Mouse (Mus musculus) bone marrow, adult 2 months (tissue): ENCODE measurements at regions not wholly inside any gene's neighbourhood (a gene's known extent, or its start where the extent isn't known, plus 50 kb on each side); places are given as distances from the start of the nearest gene placed in this dataset.

ENCODE experiments used
- H3K27ac ChIP-seq: fragments of 200-500 bp; 2 replicates; pipeline ENCODE4 v1.5.1; 2012; ENCODE audit warnings: low read depth, mild to moderate bottlenecking, control low read depth, inconsistent platforms, low read length; ENCODE audit not compliant: control insufficient read depth, poor library complexity, insufficient read depth
- H3K4me1 ChIP-seq: fragments of 200-500 bp; 2 replicates; pipeline ENCODE4 v1.6.1; 2011; ENCODE audit warnings: low read length; ENCODE audit not compliant: control insufficient read depth, insufficient read depth
- H3K4me3 ChIP-seq: fragments of 200-500 bp; replicated peaks from 2 replicates; pipeline ENCODE3; 2011; ENCODE audit warnings: mild to moderate bottlenecking, low read depth, low read length, control low read depth; ENCODE audit not compliant: control insufficient read depth
- CTCF ChIP-seq: fragments of 200-500 bp; IDR thresholded peaks from 2 replicates; pipeline ENCODE4 v1.5.1; 2011; ENCODE audit warnings: low read length, control low read depth; ENCODE audit not compliant: control insufficient read depth, insufficient read depth
- POLR2A ChIP-seq: fragments of 200-500 bp; IDR thresholded peaks from 2 replicates; pipeline ENCODE4 v1.6.1; 2011; ENCODE audit warnings: low read depth, mild to moderate bottlenecking, control low read depth, low read length, borderline replicate concordance; ENCODE audit not compliant: control insufficient read depth
- WGBS: fragments of 180-500 bp; shearing (Covaris S2); methylation state at CpG from one replicate; pipeline ENCODE4 v1.1.7; 2018; 5-methylcytosine and 5-hydroxymethylcytosine counted together

DNA sequence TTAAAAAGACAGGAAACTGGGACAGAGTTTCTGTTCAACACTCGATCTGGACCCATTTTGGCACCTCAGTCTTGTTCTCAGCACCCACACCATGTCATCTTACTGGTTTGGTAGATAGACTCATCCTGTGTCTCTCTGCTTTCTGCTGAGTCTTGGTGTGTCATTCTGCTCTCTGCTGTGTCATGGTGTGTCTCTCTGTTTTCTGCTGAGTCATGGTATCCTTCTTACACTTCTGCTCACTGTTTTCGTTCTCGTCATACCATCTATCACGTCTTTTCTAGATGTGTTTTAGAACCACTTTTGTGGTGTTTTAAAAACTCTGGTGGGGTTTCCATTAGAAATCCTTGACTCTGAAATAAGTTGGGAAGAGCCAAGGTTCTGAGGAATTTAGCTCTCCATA is 393.7 kb upstream of the Adamts16 start:
- TF ChIP-seq POLR2A (no peak), CTCF (no peak)
- H3K4me1 ChIP-seq = no peaks in the 10 kb centered on the region
- no peak overlapping the region for H3K27ac ChIP-seq
- H3K4me3 ChIP-seq = no peak overlapping the region
- WGBS = 77% methylated on average over 4 of the region's 4 CpGs

DNA sequence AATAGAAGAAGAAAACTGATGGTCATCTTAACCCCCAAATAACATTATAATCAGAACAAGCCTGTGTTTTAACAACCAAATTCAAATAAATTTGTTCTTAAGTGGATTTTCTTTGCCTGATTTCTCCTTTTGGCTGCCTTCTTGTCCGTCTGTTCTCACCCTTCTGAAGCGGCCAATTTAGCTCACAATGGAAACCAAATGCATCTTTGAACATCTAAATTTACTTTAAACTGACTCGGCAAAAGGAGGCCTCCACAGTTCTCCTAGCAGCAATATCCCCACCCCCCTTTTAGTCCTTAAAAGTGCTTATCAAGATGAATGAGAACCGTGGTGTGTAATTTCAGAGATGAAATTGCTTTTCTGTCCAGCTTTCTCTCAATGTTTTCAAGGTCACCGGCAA is 389.6 kb upstream of the Adamts16 start:
- no peak overlapping the region for H3K27ac ChIP-seq
- 76% methylated on average over 5 of the region's 5 CpGs for WGBS
- no peak overlapping the region for H3K4me3 ChIP-seq
- TF ChIP-seq CTCF (no peak), POLR2A (no peak)
- H3K4me1 ChIP-seq = no peaks in the 10 kb centered on the region

DNA sequence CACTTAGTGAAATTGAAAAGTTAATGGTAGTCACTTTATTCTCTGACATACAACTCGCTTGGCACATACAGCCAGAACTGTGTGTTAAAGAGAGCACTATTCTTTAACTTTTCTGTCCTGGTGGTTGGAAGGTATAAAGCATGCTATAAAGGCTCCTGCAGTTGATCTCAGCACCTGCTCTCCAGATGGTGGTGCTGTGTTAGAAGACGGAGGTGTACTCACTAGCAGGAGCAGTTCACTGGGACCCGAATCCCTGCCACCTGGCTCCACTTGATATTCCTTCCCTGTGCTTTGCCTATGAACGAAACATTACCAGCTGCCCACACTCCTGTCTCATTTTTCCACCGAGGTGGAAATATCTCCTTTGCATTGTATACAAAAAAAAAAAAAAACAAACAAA is 373.2 kb upstream of the Adamts16 start:
- no peak overlapping the region for H3K4me3 ChIP-seq
- TF ChIP-seq CTCF (no peak), POLR2A (no peak)
- 68% methylated on average over 5 of the region's 5 CpGs for WGBS

DNA sequence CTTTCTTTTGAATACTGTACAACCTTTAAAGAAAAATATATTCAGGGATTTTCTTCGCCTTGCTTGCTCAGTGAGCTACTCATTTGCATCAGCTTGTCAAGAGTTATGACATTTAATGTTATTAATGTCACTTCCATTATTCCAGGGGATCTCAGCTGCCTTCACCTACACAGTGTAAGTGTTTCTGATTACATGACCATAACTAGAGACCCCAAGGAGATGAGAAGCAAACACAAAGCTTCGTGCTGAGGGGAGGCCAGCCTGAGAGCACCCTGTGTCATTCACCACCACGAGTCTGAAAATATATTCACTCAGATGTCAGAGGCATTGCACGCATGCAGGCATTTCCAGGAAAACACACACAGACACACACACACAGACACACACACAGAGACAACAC is 369.8 kb upstream of the Adamts16 start:
- Histone ChIP-seq H3K4me1 (no peaks in the 10 kb centered on the region), H3K4me3 (no peak overlapping the region), H3K27ac (no peak overlapping the region)
- no peak for TF ChIP-seq CTCF
- TF ChIP-seq POLR2A = no peak
- WGBS = 64% methylated on average over 4 of the region's 4 CpGs

More for the DNA sequence above, 373.2 kb upstream of the Adamts16 start:
- H3K27ac ChIP-seq = no peak overlapping the region
- no peaks in the 10 kb centered on the region; the same call in 1 of the 2 replicates for H3K4me1 ChIP-seq

DNA sequence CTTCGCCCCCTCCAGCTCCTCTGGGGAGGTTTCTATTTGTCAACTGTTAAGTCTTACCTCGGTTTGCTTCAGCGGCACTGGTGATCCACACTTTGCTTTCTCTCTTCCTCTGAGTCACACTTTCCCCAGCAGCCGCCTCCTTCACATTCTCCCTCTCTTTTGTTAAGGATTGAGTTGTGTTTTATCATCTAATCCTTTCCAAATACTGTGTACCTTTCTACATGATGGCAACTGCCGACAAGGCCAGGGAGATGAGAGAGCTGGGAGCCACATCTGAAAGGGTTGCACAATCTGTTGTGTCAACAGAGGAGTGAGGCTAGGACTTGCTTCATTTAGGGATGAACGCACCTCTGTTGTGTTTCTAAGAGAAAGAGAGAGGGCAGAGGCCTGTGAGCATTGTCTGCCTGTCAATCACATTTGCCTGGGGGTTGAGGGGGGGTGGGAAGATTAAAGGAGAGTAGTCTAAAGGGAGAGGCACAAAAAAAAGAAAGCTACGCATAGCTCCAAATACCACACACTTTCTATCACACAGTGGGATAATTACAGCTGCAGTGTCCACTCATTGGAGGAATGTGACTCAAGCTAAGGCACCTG is 369.1 kb upstream of the Adamts16 start:
- Histone ChIP-seq H3K4me1 (no peaks in the 10 kb centered on the region), H3K27ac (no peak overlapping the region), H3K4me3 (no peak overlapping the region)
- TF ChIP-seq CTCF (no peak), POLR2A (no peak)
- WGBS = 77% methylated on average over 7 of the region's 7 CpGs

DNA sequence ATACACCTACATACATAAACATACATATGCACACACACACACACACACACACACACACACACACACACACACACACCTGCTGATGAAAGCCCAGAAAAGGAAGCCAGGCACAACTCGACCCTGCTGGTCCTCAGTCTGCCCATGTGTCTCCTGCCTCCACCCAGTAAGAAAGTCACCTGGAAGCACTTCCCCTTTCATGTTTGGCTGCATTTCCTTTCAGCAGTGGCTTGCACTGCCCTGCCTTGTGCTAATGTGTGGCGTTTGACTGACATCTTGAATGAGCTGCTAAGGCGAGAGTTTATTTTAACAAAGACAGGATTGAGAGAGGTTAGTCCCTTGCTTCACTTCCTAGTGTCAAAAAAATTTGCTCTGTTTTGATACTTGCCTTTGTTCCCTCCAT is 364.1 kb upstream of the Adamts16 start:
- TF ChIP-seq POLR2A = no peak
- no peak for TF ChIP-seq CTCF
- Histone ChIP-seq H3K4me1 (no peaks in the 10 kb centered on the region), H3K4me3 (no peak overlapping the region), H3K27ac (no peak overlapping the region)
- WGBS = 11% methylated on average over 3 of the region's 3 CpGs

DNA sequence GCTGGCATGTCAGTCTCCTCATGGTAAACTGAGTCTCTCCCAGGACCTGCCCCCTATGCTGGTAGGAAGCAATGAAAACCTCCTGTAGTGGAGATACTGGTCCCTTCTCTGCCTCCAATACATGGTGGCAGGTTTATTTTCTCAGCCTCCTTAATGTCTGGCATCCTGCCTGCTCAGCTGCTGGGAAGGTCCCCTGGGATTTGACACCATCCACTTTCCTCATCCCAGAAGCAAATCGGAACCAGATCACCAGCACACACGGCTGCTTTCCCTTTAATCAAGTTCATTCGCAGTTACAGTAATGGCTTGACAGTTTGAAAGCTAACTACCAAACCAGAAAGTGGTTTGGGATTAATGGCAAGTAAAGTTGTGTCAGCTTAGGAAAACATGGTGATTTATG is 359.0 kb upstream of the Adamts16 start:
- TF ChIP-seq CTCF (no peak), POLR2A (no peak)

DNA sequence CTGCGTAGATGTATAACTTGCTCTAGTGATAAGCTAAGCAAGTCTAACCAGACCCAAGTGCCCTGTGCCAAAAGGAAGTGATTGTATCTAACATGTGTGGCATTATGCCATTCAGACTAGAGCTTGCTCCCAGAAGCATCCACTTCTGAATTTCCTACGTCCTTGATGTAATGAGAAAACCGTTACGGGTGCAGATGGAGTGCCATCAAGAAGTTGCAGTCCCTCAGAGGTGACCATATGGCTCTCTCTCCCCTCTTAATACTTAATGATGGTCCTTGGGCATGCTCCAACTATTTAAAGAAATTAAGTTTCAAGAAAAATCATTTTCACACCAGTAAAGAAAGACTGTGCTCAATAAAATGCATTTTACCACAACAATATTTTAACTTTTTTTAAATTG is 354.1 kb upstream of the Adamts16 start:
- H3K4me3 ChIP-seq = no peak overlapping the region
- WGBS = 74% methylated on average over 4 of the region's 4 CpGs
- no peak for TF ChIP-seq POLR2A
- TF ChIP-seq CTCF = no peak
- H3K27ac ChIP-seq = no peak overlapping the region
- no peaks in the 10 kb centered on the region for H3K4me1 ChIP-seq

More for the DNA sequence above, 359.0 kb upstream of the Adamts16 start:
- Histone ChIP-seq H3K4me3 (no peak overlapping the region), H3K27ac (no peak overlapping the region), H3K4me1 (no peaks in the 10 kb centered on the region)
- 67% methylated on average over 3 of the region's 3 CpGs for WGBS

DNA sequence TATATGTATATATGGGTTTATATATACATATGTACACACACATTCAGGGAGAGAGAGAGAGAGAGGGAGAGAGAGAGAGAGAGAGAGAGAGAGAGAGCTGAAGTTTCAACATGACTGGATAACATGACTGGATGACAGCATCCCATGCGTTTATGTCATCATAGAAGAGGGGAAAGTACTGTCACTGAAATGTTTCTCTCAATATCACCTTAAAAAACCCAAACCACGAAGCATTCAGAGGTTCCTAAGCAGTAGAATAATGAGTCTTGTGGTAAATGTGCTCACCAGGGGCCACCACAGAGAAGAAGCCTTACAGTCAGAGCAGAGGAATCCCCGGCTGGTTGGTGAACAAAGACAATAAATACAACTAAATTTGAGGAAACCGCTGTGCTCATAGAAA is 342.9 kb upstream of the Adamts16 start:
- no peak for TF ChIP-seq POLR2A
- TF ChIP-seq CTCF = no peak

More for the DNA sequence above, 342.9 kb upstream of the Adamts16 start:
- H3K27ac ChIP-seq = no peak overlapping the region
- H3K4me3 ChIP-seq = no peak overlapping the region
- WGBS = 57% methylated on average over 4 of the region's 4 CpGs
- H3K4me1 ChIP-seq = no peaks in the 10 kb centered on the region
